Mouse (Mus musculus): ENCODE data around the gene Jun. TPM values are rescaled to one million over a fixed set of nuclear protein-coding genes. Genes with fewer than 3 reads are reported as not detected.

The Jun gene
- total RNA-seq, 2 experiments from 2014 or later: 47.1 to 48.6 TPM

- intact Hi-C loops (cut with DNase I): no loop called here
- DNase-seq (ENCODE audit: low spot score in 2 of 2): no peak
Observed at GRCm38 (mm10) chr4:95000147-95000546, 51.9 kb downstream of the Jun start.

GRCm38 (mm10) chr4:94999249-94999648 lies 52.8 kb downstream of the Jun start:
- intact Hi-C loops (cut with DNase I): no loop called here
- DNase-seq (ENCODE audit: low spot score in 2 of 2): peak; percentile 25 to 63

Other genes with a start within 250 kb of the Jun start
- under 1 TPM; 0.42 to 0.97 TPM for gene Eqtn, start 123.4 kb downstream of the Jun start, total RNA-seq (2021)
- 10 to 100 TPM; 25.7 to 28.4 TPM for gene Mysm1, start 73.1 kb downstream of the Jun start, total RNA-seq (2021)